Mouse (Mus musculus): ENCODE results near the gene Bspry.
A peak's percentile ranks its signal among the peaks of the same experiment; 100 is the strongest.
"Not testable (repeated sequence)": the region's sequence is repeated elsewhere in the genome, so short reads cannot be mapped to it uniquely, and the experiment has no call there.

DNA sequence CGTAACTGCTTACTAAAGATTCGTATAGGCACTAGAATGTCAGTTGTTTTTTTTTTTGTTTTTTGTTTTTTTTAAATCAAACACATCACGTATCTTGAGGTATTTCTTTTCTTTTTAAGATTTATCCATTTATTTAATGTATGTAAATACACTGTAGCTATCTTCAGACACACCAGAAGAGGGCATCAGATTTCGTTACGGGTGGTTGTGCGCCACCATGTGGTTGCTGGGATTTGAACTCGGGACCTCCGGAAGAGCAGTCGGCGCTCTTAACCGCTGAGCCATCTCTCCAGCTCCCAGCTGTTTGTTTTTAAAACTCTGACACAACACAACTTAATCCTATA lies 288 bp upstream of the Bspry start:
- TF ChIP-seq CTCF (IDR thresholded peaks at IDR 0.05; ENCODE audit: low read depth): peak; percentile 29
- TF ChIP-seq EP300 (IDR thresholded peaks at IDR 0.05; ENCODE audit: low read depth): not testable (repeated sequence)

All from heart, postnatal 0 days (tissue).